Mouse (Mus musculus): ENCODE results near the gene Pxn.

- TF ChIP-seq CTCF (IDR thresholded peaks at IDR 0.05; ENCODE audit: control insufficient read depth, insufficient read depth, insufficient replicate concordance, low read depth, low read length) (no peak), POLR2A (IDR thresholded peaks at IDR 0.05; ENCODE audit: control insufficient read depth, low read depth, low read length) (no peak)
These were observed 40.5 kb downstream of the Pxn start for GRCm38 (mm10) chr5:115547014-115547413.
